Mouse (Mus musculus) midbrain, embryonic 14.5 days (tissue): ENCODE data around the gene Trim17. TPM values are rescaled to one million over a fixed set of nuclear protein-coding genes. Genes with fewer than 3 reads are reported as not detected.
"Not testable (repeated sequence)": the region's sequence is repeated elsewhere in the genome, so short reads cannot be mapped to it uniquely, and the experiment has no call there.

Experiments
- ATAC-seq: fragments of 200-750 bp; cut with Nextera tagmentation; 2 replicates; pipeline ENCODE4 v1.8.0; 2017; ENCODE audit warnings: moderate number of reproducible peaks, moderate library complexity; ENCODE audit not compliant: low FRiP score, low TSS enrichment
- DNase-seq: peaks from one replicate; pipeline ENCODE4 v3.0.0-alpha.2; 2015
- H3K27ac ChIP-seq: fragments of 300-500 bp; sonication (generic); replicated peaks from 2 replicates; pipeline ENCODE4 v1.5.1; 2014; ENCODE audit warnings: mild to moderate bottlenecking, low read depth, low read length, moderate library complexity
- H3K27me3 ChIP-seq: fragments of 300-500 bp; sonication (generic); 2 replicates; pipeline ENCODE4 v1.6.1; 2014; ENCODE audit warnings: low read length, control low read depth, mixed read lengths; ENCODE audit not compliant: control insufficient read depth, insufficient read depth
- H3K36me3 ChIP-seq: fragments of 300-500 bp; sonication (generic); 2 replicates; pipeline ENCODE4 v1.6.1; 2014; ENCODE audit warnings: low read length, control low read depth; ENCODE audit not compliant: control insufficient read depth, insufficient read depth
- H3K4me1 ChIP-seq: fragments of 300-500 bp; sonication (generic); 2 replicates; pipeline ENCODE4 v1.6.1; 2014; ENCODE audit warnings: mild to moderate bottlenecking, antibody characterized with exemption, low read length, control low read depth; ENCODE audit not compliant: control insufficient read depth, insufficient read depth
- H3K4me2 ChIP-seq: fragments of 300-500 bp; sonication (generic); 2 replicates; pipeline ENCODE4 v1.6.1; 2014; ENCODE audit warnings: mild to moderate bottlenecking, low read length, moderate library complexity
- H3K4me3 ChIP-seq: fragments of 300-500 bp; sonication (generic); replicated peaks from 2 replicates; pipeline ENCODE4 v1.5.1; 2014; ENCODE audit warnings: low read depth, low read length
- H3K9ac ChIP-seq: fragments of 300-500 bp; sonication (generic); replicated peaks from 2 replicates; pipeline ENCODE4 v1.6.1; 2014; ENCODE audit warnings: mild to moderate bottlenecking, low read length, moderate library complexity
- H3K9me3 ChIP-seq: fragments of 300-500 bp; sonication (generic); 2 replicates; pipeline ENCODE4 v1.6.1; 2016; ENCODE audit warnings: low read length, control low read depth, mixed read lengths; ENCODE audit not compliant: control insufficient read depth
- WGBS: fragments of 180-500 bp; shearing (Covaris S2); extraction: QIAGEN DNeasy Blood & Tissue Kit; methylation state at CpG from one replicate; pipeline ENCODE4 v1.1.7; 2014; 5-methylcytosine and 5-hydroxymethylcytosine counted together
- polyA plus RNA-seq: library from polyadenylated mRNA; unstranded; fragments of >200 nt; fragmentation: Nextera tagmentation; extraction: Ambion mirVana; gene quantifications from 2 replicates; pipeline ENCODE4 v1.2.1, GENCODE M21; 2014

Trim17 gene
- polyA plus RNA-seq, 1 experiment from 2014 or later, result 1.1 TPM

DNA sequence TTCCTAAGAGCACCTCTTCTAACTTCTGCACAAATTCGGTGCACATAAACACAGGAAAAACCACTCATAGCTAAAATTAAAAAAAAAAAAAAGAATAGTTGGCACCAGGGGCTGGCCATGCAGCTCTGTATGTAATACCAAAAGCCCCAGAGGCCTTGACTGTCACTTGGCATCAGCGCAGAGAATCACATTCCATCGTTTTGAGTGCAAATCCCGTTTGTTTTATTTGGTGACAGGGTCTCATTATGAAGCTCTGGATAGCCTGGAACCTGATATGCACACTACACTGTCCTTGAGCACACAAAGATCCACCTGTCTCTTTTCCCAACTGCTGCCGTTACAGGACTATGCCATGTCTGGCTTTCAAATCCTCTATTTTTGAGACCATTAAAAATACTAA, 3.3 kb upstream of the Trim17 start:
- peak overlapping the region; percentile 61; the same call in 1 of the 2 replicates for H3K4me3 ChIP-seq
- H3K27ac ChIP-seq, result peak overlapping the region; percentile 99
- no peaks in the 10 kb centered on the region for H3K9me3 ChIP-seq
- DNase-seq (peak; percentile 44), ATAC-seq (no peak)
- H3K36me3 ChIP-seq, result no peaks in the 10 kb centered on the region
- peaks cover 26% of the 10 kb centered on the region for H3K4me1 ChIP-seq
- 54% methylated on average over 5 of the region's 5 CpGs for WGBS
- H3K27me3 ChIP-seq, result no peaks in the 10 kb centered on the region
- peak overlapping the region; percentile 75 for H3K4me2 ChIP-seq
- peak overlapping the region; percentile 98; the same call in 1 of the 2 replicates for H3K9ac ChIP-seq

DNA sequence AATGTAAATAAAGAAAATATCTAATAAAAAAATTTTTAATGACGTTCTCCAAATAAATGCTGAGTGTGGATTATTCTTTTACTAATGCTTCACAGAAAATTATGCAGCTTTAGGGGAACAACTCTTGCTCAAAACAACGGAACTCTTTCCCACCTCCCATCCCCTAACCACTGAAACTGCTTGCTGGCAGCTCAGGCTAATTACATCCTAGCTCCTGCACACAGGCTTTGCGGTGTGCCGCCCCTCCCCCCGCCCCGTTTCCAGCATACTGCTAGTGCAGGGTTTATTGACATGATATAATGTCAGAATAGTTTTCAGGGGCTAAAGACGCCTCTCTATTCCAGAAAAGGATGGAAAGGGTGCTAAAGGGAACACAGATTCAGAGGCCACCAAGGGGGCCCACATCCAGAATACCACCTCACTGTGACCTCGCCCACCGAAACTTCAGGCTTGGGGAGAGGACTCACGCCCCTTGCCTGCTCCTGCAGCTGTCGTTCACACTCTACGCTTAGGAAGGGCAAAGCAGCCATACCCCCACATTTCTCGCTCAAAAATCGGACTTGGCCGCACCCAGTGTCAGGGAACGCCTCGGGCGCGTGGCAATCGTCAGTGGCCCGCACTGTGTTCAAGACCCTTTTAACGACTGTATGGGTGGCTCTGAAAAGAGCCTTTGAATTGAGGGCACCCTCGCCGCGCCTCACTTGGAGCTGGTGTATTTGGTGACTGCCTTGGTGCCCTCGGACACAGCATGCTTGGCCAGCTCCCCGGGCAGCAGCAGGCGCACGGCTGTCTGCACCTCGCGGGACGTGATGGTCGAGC, 925 bp upstream of the Trim17 start:
- peak; percentile 84 for DNase-seq
- peaks cover 11% of the 10 kb centered on the region for H3K36me3 ChIP-seq
- H3K27me3 ChIP-seq, result no peaks in the 10 kb centered on the region
- H3K9ac ChIP-seq, result peak overlapping the region; percentile 93
- peak overlapping the region; percentile 53 for H3K4me3 ChIP-seq
- H3K27ac ChIP-seq, result peak overlapping the region; percentile 99
- peak overlapping the region; percentile 64 for H3K4me2 ChIP-seq
- WGBS, result under 1% methylated on average over 33 of the region's 33 CpGs
- ATAC-seq, result peak; percentile 32
- peaks cover 42% of the 10 kb centered on the region for H3K4me1 ChIP-seq
- no peaks in the 10 kb centered on the region for H3K9me3 ChIP-seq

DNA sequence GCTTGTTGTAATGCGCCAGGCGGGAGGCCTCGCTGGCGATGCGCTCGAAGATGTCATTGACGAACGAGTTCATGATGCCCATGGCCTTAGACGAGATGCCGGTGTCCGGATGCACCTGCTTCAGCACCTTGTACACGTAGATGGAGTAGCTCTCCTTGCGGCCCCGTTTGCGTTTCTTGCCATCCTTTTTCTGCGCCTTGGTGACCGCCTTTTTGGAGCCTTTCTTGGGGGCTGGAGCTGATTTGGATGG, 390 bp upstream of the Trim17 start:
- H3K27me3 ChIP-seq, H3K9me3 ChIP-seq, ATAC-seq, DNase-seq: not testable (repeated sequence)
- peak overlapping the region; percentile 53 for H3K4me3 ChIP-seq
- H3K4me1 ChIP-seq, result peaks cover 42% of the 10 kb centered on the region
- H3K27ac ChIP-seq, result peak overlapping the region; percentile 99
- WGBS, result 0% methylated on average over 17 of the region's 17 CpGs
- H3K36me3 ChIP-seq, result peaks cover 11% of the 10 kb centered on the region
- peak overlapping the region; percentile 64 for H3K4me2 ChIP-seq
- peak overlapping the region; percentile 93 for H3K9ac ChIP-seq

DNA sequence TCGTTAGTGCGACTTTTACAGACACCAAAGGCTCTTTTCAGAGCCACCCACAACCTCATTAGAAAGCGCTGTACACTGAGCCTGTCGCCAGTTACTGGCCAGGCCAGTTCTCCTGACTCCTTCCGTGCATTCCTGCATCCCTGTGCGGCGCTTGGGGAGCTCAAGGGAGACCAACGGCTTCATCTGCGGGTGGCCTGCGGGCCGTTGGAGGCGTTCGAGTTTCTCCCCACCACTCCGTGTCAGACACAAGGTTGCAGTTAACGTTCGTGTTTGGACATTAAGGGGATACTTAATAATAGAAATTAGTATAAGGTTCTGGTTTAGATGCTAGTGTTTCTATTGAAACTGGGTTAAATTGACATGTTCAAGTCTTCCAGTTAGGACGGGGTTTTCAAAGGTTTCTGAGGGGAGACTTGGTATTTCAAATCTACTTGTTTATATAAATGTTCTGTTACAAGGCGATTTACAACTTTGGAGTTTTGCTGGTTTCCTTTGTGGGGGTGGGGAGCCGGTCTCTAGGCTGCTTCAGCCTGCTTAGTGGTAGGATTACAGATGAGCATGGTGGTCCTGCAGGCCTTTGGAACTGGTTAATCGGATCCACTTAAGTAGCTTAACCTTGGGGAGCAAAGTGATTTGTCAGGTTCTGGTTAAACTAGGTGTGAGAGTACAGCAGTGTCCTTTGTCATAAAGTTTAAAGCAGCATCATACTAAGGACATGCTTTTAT, 820 bp downstream of the Trim17 start:
- peak; percentile 19 for ATAC-seq
- no peaks in the 10 kb centered on the region for H3K27me3 ChIP-seq
- peaks cover 50% of the 10 kb centered on the region for H3K4me1 ChIP-seq
- H3K36me3 ChIP-seq, result peaks cover 11% of the 10 kb centered on the region
- H3K9ac ChIP-seq, result peak overlapping the region; percentile 71
- H3K4me3 ChIP-seq, result peak overlapping the region; percentile 53
- no peaks in the 10 kb centered on the region for H3K9me3 ChIP-seq
- H3K27ac ChIP-seq, result peak overlapping the region; percentile 99
- peak overlapping the region; percentile 64 for H3K4me2 ChIP-seq
- DNase-seq, result peak; percentile 70
- WGBS, result under 1% methylated on average over 20 of the region's 20 CpGs

DNA sequence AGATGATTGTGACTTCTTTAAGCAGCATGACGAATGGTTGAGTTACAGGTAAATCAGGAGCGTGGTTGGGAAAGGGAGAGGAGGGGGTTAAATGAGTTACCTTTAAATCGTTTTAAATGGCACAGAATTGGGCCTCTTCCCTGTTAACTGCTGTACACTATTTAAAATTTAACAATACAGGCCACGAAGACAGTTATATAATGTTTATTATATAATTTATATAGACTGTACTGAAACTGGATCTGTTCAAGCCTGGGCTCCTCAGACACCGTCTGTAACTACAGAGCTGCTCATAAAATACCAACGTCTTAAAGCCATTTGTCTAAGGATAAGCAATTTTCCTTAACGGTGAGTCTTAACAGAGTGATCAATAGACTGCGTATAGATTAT, 1.4 kb downstream of the Trim17 start:
- no peaks in the 10 kb centered on the region for H3K9me3 ChIP-seq
- H3K27me3 ChIP-seq, result no peaks in the 10 kb centered on the region
- 22% methylated on average over 8 of the region's 8 CpGs for WGBS
- H3K4me2 ChIP-seq, result peak overlapping the region; percentile 64
- peaks cover 11% of the 10 kb centered on the region for H3K36me3 ChIP-seq
- no peak overlapping the region; the same call in 1 of the 2 replicates for H3K27ac ChIP-seq
- DNase-seq (no peak), ATAC-seq (no peak)
- H3K4me3 ChIP-seq, result peak overlapping the region; percentile 53
- H3K4me1 ChIP-seq, result peaks cover 47% of the 10 kb centered on the region
- H3K9ac ChIP-seq, result peak overlapping the region; percentile 71

DNA sequence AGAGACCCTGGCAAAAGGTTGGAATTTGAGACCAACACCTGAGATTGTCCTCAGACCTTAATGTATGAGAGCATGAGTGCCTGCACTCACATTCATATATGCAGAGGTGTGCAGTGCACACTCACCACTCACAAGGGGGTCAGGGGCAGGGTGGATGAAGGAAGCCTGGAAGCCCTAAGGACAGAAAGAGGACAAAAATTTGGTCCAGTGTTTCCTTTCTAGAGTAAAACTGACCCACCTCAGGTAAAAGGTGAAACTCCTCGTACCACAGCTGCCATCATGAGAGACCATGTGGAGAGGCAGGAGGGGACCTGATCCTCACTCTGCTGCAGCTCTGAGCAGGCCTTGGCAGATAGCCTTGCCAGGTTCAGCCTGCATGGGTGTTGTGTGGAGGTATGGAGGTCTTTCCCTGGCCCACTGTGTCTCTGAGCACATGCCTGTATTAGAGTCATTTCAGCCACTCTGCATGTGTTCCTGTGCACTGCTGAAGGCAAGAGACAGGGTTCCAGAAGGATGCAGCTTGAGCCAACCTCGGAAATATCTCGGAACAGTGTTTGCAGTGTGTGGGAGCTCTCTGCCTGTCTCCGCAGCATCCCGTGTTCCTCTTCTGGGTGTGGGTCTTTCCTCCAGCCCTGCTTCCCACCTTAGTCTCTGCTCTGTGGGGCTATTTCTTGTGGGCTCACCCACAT, 2.9 kb downstream of the Trim17 start:
- no peak for ATAC-seq
- peaks cover 35% of the 10 kb centered on the region for H3K4me1 ChIP-seq
- no peak for DNase-seq

DNA sequence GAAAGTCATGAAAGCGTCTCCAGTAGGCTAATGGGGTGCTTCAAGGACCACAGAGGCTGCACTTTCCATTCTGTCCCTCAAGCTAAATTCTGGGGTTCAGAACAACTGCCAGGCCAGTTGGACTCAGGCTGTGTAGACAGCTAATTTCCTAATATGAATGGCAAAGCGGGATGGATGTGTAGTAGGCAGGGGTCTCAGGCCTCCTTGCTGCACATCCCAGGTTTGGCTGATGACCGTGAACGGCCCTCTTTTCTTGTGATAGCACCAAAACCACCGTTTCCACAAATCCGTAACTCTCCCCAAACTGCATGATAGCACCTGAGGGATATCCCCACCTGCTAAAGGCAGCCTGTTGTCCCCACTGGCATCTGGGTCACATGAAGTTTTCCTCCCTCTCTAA, 4.1 kb downstream of the Trim17 start:
- DNase-seq (no peak), ATAC-seq (no peak)
- no peak overlapping the region for H3K27ac ChIP-seq
- H3K36me3 ChIP-seq, result peaks cover 11% of the 10 kb centered on the region
- no peak overlapping the region; the same call in 1 of the 2 replicates for H3K9ac ChIP-seq
- peak overlapping the region; percentile 64 for H3K4me2 ChIP-seq
- peak overlapping the region; percentile 4; the same call in 1 of the 2 replicates for H3K4me3 ChIP-seq
- no peaks in the 10 kb centered on the region for H3K27me3 ChIP-seq
- peaks cover 31% of the 10 kb centered on the region for H3K4me1 ChIP-seq
- WGBS, result 89% methylated on average over 6 of the region's 6 CpGs
- peaks cover 7% of the 10 kb centered on the region for H3K9me3 ChIP-seq

More for the DNA sequence above, 2.9 kb downstream of the Trim17 start:
- peaks cover 7% of the 10 kb centered on the region for H3K9me3 ChIP-seq
- H3K4me3 ChIP-seq, result peak overlapping the region; percentile 53
- 80% methylated on average over 5 of the region's 5 CpGs for WGBS
- peaks cover 11% of the 10 kb centered on the region for H3K36me3 ChIP-seq
- H3K27me3 ChIP-seq, result no peaks in the 10 kb centered on the region
- H3K9ac ChIP-seq, result peak overlapping the region; percentile 71
- H3K27ac ChIP-seq, result 0 out of 2 replicates have a peak overlapping the region, but pooled peaks have one; percentile 20
- H3K4me2 ChIP-seq, result peak overlapping the region; percentile 64

DNA sequence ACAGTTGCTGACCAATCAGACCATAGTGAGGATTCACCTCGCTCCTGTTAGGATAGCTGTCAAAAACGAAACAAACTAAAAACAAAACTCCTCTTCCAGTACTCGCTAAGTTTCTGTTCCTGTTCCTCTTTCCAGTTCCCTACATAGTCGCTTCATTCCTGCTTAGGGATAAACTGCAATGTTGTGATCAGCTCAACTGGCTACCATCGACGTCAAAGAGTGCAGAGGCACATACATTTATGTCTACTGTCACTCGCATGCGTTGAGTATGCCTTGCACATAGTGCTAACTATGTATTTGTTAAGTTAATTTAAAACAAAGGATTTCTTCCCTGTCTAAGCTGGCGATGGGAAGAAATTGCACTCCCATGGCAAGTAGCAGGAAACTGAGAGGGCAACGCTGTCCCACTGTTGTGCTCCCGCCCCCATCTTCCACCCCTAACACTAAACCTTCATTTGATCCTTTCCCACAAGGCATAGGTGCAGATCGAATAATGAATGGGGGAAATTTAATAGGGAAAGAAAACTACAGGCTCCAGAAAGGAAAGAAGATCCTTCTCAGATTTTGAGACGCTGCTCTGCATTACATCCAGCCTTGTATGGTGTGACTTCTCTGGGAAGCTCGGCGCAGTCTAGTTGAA, 4.8 kb downstream of the Trim17 start:
- peaks cover 11% of the 10 kb centered on the region for H3K36me3 ChIP-seq
- WGBS, result 34% methylated on average over 15 of the region's 15 CpGs

More for the DNA sequence above, 4.8 kb downstream of the Trim17 start:
- H3K9ac ChIP-seq, result peak overlapping the region; percentile 59
- H3K4me3 ChIP-seq, result peak overlapping the region; percentile 47
- ATAC-seq, result no peak
- peaks cover 32% of the 10 kb centered on the region for H3K4me1 ChIP-seq
- H3K27ac ChIP-seq, result peak overlapping the region; percentile 77; the same call in 1 of the 2 replicates
- peak overlapping the region; percentile 76 for H3K4me2 ChIP-seq
- H3K9me3 ChIP-seq, result peaks cover 7% of the 10 kb centered on the region
- no peak for DNase-seq
- H3K27me3 ChIP-seq, result no peaks in the 10 kb centered on the region
